Mouse (Mus musculus): Measurements from ENCODE around the gene Babam2.

GRCm38 (mm10) chr5:32033185-32033584 is 335.7 kb downstream of the Babam2 start:
- TF ChIP-seq CTCF (IDR thresholded peaks at IDR 0.05; ENCODE audit: control insufficient read depth, insufficient read depth, low read length) (no peak), POLR2A (IDR thresholded peaks at IDR 0.05; ENCODE audit: borderline replicate concordance, control insufficient read depth, low read depth, low read length) (no peak)

Measured in bone marrow, adult 2 months (tissue).